Mouse (Mus musculus): ENCODE measurements around the gene Zcchc4. TPM values are rescaled to one million over a fixed set of nuclear protein-coding genes. Genes with fewer than 3 reads are reported as not detected.

Gene Zcchc4
- total and polyA plus RNA-seq, 2 experiments from 2014 or later: 6.7 to 10.6 TPM

- Histone ChIP-seq H3K27me3 (ENCODE audit: insufficient read depth, low read length) (no peaks in the 10 kb centered on the region), H3K4me1 (ENCODE audit: insufficient read depth, low read length) (no peaks in the 10 kb centered on the region), H3K4me2 (ENCODE audit: low read depth, low read length) (no peak overlapping the region), H3K36me3 (ENCODE audit: insufficient read depth, low read length) (no peaks in the 10 kb centered on the region; the same call in 1 of the 2 replicates), H3K9me3 (ENCODE audit: low read length) (no peaks in the 10 kb centered on the region), H3K4me3 (ENCODE audit: low read length) (no peak overlapping the region), H3K27ac (no peak overlapping the region), H3K9ac (replicated peaks; ENCODE audit: low read length) (no peak overlapping the region)
- TF ChIP-seq CTCF (IDR thresholded peaks at IDR 0.05; ENCODE audit: low read depth): no peak
- DNase-seq (ENCODE audit: low spot score) (no peak), ATAC-seq (no peak)
- 87% methylated on average over 4 of the region's 4 CpGs for WGBS
Measured at GRCm38 (mm10) chr5:52827923-52828322, 52.7 kb downstream of the Zcchc4 start.

GRCm38 (mm10) chr5:52833005-52833404 lies 57.8 kb downstream of the Zcchc4 start:
- ATAC-seq (no peak), DNase-seq (ENCODE audit: low spot score) (peak; percentile 12)
- 0 out of 2 replicates have a peak overlapping the region, but pooled peaks have one; percentile 77 for H3K9ac ChIP-seq (replicated peaks; ENCODE audit: low read length)

GRCm38 (mm10) chr5:52833761-52834274 lies 58.6 kb downstream of the Zcchc4 start, which contains the start of gene Anapc4:
Anapc4 (plus strand) TSS chr5:52834012.
- H3K4me3 ChIP-seq (ENCODE audit: low read length): peak within 1 kb of the TSS; percentile 59
- WGBS: 2% methylated on average over 49 of the region's 50 CpGs

More at GRCm38 (mm10) chr5:52833005-52833404, 57.8 kb downstream of the Zcchc4 start:
- Histone ChIP-seq H3K9me3 (ENCODE audit: low read length) (no peaks in the 10 kb centered on the region), H3K4me3 (ENCODE audit: low read length) (peak overlapping the region; percentile 59), H3K4me1 (ENCODE audit: insufficient read depth, low read length) (peaks cover 14% of the 10 kb centered on the region), H3K27ac (peak overlapping the region; percentile 86), H3K4me2 (ENCODE audit: low read depth, low read length) (peak overlapping the region; percentile 63), H3K27me3 (ENCODE audit: insufficient read depth, low read length) (no peaks in the 10 kb centered on the region), H3K36me3 (ENCODE audit: insufficient read depth, low read length) (peaks cover 8% of the 10 kb centered on the region; the same call in 1 of the 2 replicates)
- TF ChIP-seq CTCF (IDR thresholded peaks at IDR 0.05; ENCODE audit: low read depth): no peak

GRCm38 (mm10) chr5:52834386-52834785 lies 59.2 kb downstream of the Zcchc4 start:
- DNase-seq (ENCODE audit: low spot score): peak; percentile 4
- H3K4me3 ChIP-seq (ENCODE audit: low read length): peak overlapping the region; percentile 59
- 7% methylated on average over 8 of the region's 8 CpGs for WGBS
- H3K4me2 ChIP-seq (ENCODE audit: low read depth, low read length): peak overlapping the region; percentile 63
- no peaks in the 10 kb centered on the region for H3K9me3 ChIP-seq (ENCODE audit: low read length)
- H3K27ac ChIP-seq: peak overlapping the region; percentile 86
- peaks cover 14% of the 10 kb centered on the region for H3K4me1 ChIP-seq (ENCODE audit: insufficient read depth, low read length)
- peaks cover 8% of the 10 kb centered on the region; the same call in 1 of the 2 replicates for H3K36me3 ChIP-seq (ENCODE audit: insufficient read depth, low read length)
- no peaks in the 10 kb centered on the region for H3K27me3 ChIP-seq (ENCODE audit: insufficient read depth, low read length)
- TF ChIP-seq CTCF (IDR thresholded peaks at IDR 0.05; ENCODE audit: low read depth): no peak
- peak overlapping the region; percentile 77 for H3K9ac ChIP-seq (replicated peaks; ENCODE audit: low read length)
- ATAC-seq: no peak

More at GRCm38 (mm10) chr5:52833761-52834274, 58.6 kb downstream of the Zcchc4 start, which contains the start of gene Anapc4:
- peak; percentile 99 for ATAC-seq
- Histone ChIP-seq H3K9me3 (ENCODE audit: low read length) (no peaks in the 10 kb centered on the region), H3K36me3 (ENCODE audit: insufficient read depth, low read length) (peaks cover 8% of the 10 kb centered on the region; the same call in 1 of the 2 replicates), H3K27me3 (ENCODE audit: insufficient read depth, low read length) (no peaks in the 10 kb centered on the region), H3K27ac (peak within 1 kb of the TSS; percentile 86), H3K9ac (replicated peaks; ENCODE audit: low read length) (peak within 1 kb of the TSS; percentile 77), H3K4me1 (ENCODE audit: insufficient read depth, low read length) (peaks cover 14% of the 10 kb centered on the region), H3K4me2 (ENCODE audit: low read depth, low read length) (peak within 1 kb of the TSS; percentile 63)
- no peak for TF ChIP-seq CTCF (IDR thresholded peaks at IDR 0.05; ENCODE audit: low read depth)
- DNase-seq (ENCODE audit: low spot score): peak; percentile 99

GRCm38 (mm10) chr5:52844319-52844718 lies 69.1 kb downstream of the Zcchc4 start:
- DNase-seq (ENCODE audit: low spot score) (no peak), ATAC-seq (no peak)
- no peak overlapping the region for H3K4me3 ChIP-seq (ENCODE audit: low read length)
- no peak overlapping the region for H3K4me2 ChIP-seq (ENCODE audit: low read depth, low read length)
- no peak overlapping the region for H3K9ac ChIP-seq (replicated peaks; ENCODE audit: low read length)
- WGBS: 96% methylated on average over 7 of the region's 7 CpGs
- H3K4me1 ChIP-seq (ENCODE audit: insufficient read depth, low read length): no peaks in the 10 kb centered on the region
- no peaks in the 10 kb centered on the region for H3K9me3 ChIP-seq (ENCODE audit: low read length)
- H3K36me3 ChIP-seq (ENCODE audit: insufficient read depth, low read length): peaks cover 33% of the 10 kb centered on the region
- H3K27ac ChIP-seq: no peak overlapping the region
- no peak for TF ChIP-seq CTCF (IDR thresholded peaks at IDR 0.05; ENCODE audit: low read depth)
- H3K27me3 ChIP-seq (ENCODE audit: insufficient read depth, low read length): no peaks in the 10 kb centered on the region

- DNase-seq (ENCODE audit: low spot score) (no peak), ATAC-seq (no peak)
- no peaks in the 10 kb centered on the region for H3K4me1 ChIP-seq (ENCODE audit: insufficient read depth, low read length)
- 92% methylated on average over 5 of the region's 5 CpGs for WGBS
- H3K9ac ChIP-seq (replicated peaks; ENCODE audit: low read length): no peak overlapping the region
- no peak overlapping the region for H3K4me2 ChIP-seq (ENCODE audit: low read depth, low read length)
- H3K9me3 ChIP-seq (ENCODE audit: low read length): no peaks in the 10 kb centered on the region
- H3K27ac ChIP-seq: no peak overlapping the region
- peak; percentile 38; the same call in 1 of the 2 replicates for TF ChIP-seq CTCF (IDR thresholded peaks at IDR 0.05; ENCODE audit: low read depth)
- no peaks in the 10 kb centered on the region for H3K27me3 ChIP-seq (ENCODE audit: insufficient read depth, low read length)
- H3K4me3 ChIP-seq (ENCODE audit: low read length): no peak overlapping the region
- peaks cover 46% of the 10 kb centered on the region for H3K36me3 ChIP-seq (ENCODE audit: insufficient read depth, low read length)
Measured at GRCm38 (mm10) chr5:52855727-52856126, 80.5 kb downstream of the Zcchc4 start.

- Histone ChIP-seq H3K4me2 (ENCODE audit: low read depth, low read length) (no peak overlapping the region), H3K36me3 (ENCODE audit: insufficient read depth, low read length) (peaks cover 66% of the 10 kb centered on the region), H3K9ac (replicated peaks; ENCODE audit: low read length) (no peak overlapping the region), H3K9me3 (ENCODE audit: low read length) (no peaks in the 10 kb centered on the region), H3K4me1 (ENCODE audit: insufficient read depth, low read length) (no peaks in the 10 kb centered on the region), H3K27ac (no peak overlapping the region), H3K27me3 (ENCODE audit: insufficient read depth, low read length) (no peaks in the 10 kb centered on the region), H3K4me3 (ENCODE audit: low read length) (no peak overlapping the region)
- no peak for TF ChIP-seq CTCF (IDR thresholded peaks at IDR 0.05; ENCODE audit: low read depth)
- 91% methylated on average over 8 of the region's 8 CpGs for WGBS
- no peak for DNase-seq (ENCODE audit: low spot score)
- no peak for ATAC-seq
Measured at GRCm38 (mm10) chr5:52864446-52864845, 89.2 kb downstream of the Zcchc4 start.
